Mouse (Mus musculus) ES-Bruce4 (cell line): ENCODE measurements at regions not wholly inside any gene's neighbourhood (a gene's known extent, or its start where the extent isn't known, plus 50 kb on each side); places are given as distances from the start of the nearest gene placed in this dataset.
"Not testable (repeated sequence)": the region's sequence is repeated elsewhere in the genome, so short reads cannot be mapped to it uniquely, and the experiment has no call there.

Source experiments
- CTCF ChIP-seq: IDR thresholded peaks from one replicate; pipeline ENCODE4 v1.8.1; 2011; ENCODE audit warnings: low read depth, low read length
- EP300 ChIP-seq: IDR thresholded peaks from 2 replicates; pipeline ENCODE4 v1.6.1; 2011; ENCODE audit warnings: low read depth, low read length; ENCODE audit not compliant: insufficient read depth

GRCm38 (mm10) chr6:117752338-117752737 lies 88.6 kb upstream of the Zfp637 start:
- not testable (repeated sequence) for TF ChIP-seq EP300, CTCF
